Mouse (Mus musculus): ENCODE results near the gene Klhl31. TPM values are rescaled to one million over a fixed set of nuclear protein-coding genes. Genes with fewer than 3 reads are reported as not detected.

The Klhl31 gene
- polyA plus RNA-seq (2012), result not detected in 2 replicates

DNA sequence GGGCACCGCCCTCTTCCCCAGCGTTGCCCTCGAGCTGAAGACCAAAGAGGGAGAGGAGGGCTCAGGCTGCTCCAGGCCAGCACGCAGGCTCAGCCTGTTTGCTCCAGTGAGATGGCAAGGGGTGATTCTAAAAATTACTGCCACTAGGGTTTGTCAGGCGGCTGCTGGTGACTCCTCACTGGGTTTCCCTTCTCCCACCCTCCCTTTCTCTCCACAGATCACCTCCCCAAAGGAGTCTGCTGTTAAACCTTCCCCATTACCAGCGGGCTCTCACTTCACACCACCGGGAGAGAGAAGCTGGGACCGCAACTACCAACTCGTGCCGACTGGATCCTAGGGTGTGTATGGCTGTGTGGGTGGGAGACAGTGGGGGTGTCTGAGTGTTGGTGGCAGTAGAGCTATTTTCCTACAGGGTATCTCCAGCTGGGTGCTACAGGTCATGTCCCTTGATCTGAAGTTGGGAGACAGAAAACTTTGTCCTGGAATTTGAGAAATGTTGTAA lies at the start of gene Klhl31:
Klhl31 (plus strand) TSS at position 51 of the 502 bp plus-strand sequence.

Other genes with a start within 250 kb of the Klhl31 start
- gene Lrrc1, start 91.6 kb upstream of the Klhl31 start, polyA plus RNA-seq (2012), result 37.4 and 60.6 TPM in 2 replicates
- gene Gclc, start 118.0 kb downstream of the Klhl31 start, polyA plus RNA-seq (2012), result 16.1 and 18.8 TPM in 2 replicates